Mouse (Mus musculus) kidney, embryonic 16.5 days (tissue): ENCODE results near the gene Prdm11. TPM values are rescaled to one million over a fixed set of nuclear protein-coding genes. Genes with fewer than 3 reads are reported as not detected.

Source experiments
- ATAC-seq: fragments of 200-750 bp; cut with Nextera tagmentation; 2 replicates; pipeline ENCODE4 v1.8.0; 2017; ENCODE audit warnings: moderate TSS enrichment; ENCODE audit not compliant: low FRiP score, low TSS enrichment
- H3K27ac ChIP-seq: fragments of 300-500 bp; sonication (generic); 2 replicates; pipeline ENCODE4 v1.5.1; 2014; ENCODE audit warnings: low read length
- H3K27me3 ChIP-seq: fragments of 300-500 bp; sonication (generic); 2 replicates; pipeline ENCODE4 v1.6.1; 2014; ENCODE audit warnings: low read length, control low read depth, mixed read lengths; ENCODE audit not compliant: insufficient read depth
- H3K36me3 ChIP-seq: fragments of 300-500 bp; sonication (generic); 2 replicates; pipeline ENCODE4 v1.6.1; 2014; ENCODE audit warnings: low read length, control low read depth, mixed read lengths; ENCODE audit not compliant: insufficient read depth
- H3K4me1 ChIP-seq: fragments of 300-500 bp; sonication (generic); 2 replicates; pipeline ENCODE4 v1.6.1; 2014; ENCODE audit warnings: low read length, control low read depth, mixed read lengths; ENCODE audit not compliant: insufficient read depth
- H3K4me2 ChIP-seq: fragments of 300-500 bp; sonication (generic); replicated peaks from 2 replicates; pipeline ENCODE4 v1.6.1; 2014; ENCODE audit warnings: low read depth, low read length
- H3K4me3 ChIP-seq: fragments of 300-500 bp; sonication (generic); 2 replicates; pipeline ENCODE4 v1.5.1; 2014; ENCODE audit warnings: mild to moderate bottlenecking, low read length
- H3K9ac ChIP-seq: fragments of 300-500 bp; sonication (generic); replicated peaks from 2 replicates; pipeline ENCODE4 v1.6.1; 2014; ENCODE audit warnings: low read length
- H3K9me3 ChIP-seq: fragments of 300-500 bp; sonication (generic); 2 replicates; pipeline ENCODE4 v1.6.1; 2016; ENCODE audit warnings: low read length, control low read depth
- WGBS: fragments of 180-500 bp; shearing (Covaris S2); extraction: QIAGEN DNeasy Blood & Tissue Kit; methylation state at CpG from one replicate; pipeline ENCODE4 v1.1.7; 2014; 5-methylcytosine and 5-hydroxymethylcytosine counted together
- polyA plus RNA-seq: library from polyadenylated mRNA; unstranded; fragments of >200 nt; fragmentation: Nextera tagmentation; extraction: Ambion mirVana; gene quantifications from 2 replicates; pipeline ENCODE4 v1.2.1, GENCODE M21; 2015

Gene Prdm11
- polyA plus RNA-seq, 1 experiment from 2014 or later: 5.5 TPM

DNA sequence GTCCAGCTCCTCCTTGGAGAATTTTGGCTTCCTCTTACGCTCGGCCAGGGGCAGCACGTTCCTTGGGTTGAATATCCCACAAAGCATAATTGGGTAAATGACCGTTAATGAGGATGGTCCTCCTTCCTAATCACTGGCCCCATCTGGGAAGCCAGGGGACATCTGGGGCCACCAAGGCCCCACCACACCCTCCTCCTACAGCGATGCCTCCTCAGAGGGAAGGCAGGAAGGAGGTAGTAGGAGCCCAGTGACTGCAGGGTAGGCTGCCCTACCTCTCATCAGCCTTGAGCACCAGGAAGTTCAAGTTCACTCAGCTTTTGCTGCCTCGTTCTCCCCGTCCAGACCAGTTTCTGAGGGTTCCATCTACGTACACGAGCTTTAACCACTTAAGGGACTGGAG, 56.4 kb downstream of the Prdm11 start:
- no peak for ATAC-seq
- H3K27ac ChIP-seq: no peak overlapping the region
- H3K36me3 ChIP-seq: peaks cover 45% of the 10 kb centered on the region
- WGBS: 82% methylated on average over 9 of the region's 9 CpGs
- H3K9ac ChIP-seq: no peak overlapping the region
- no peaks in the 10 kb centered on the region for H3K27me3 ChIP-seq
- H3K4me2 ChIP-seq: no peak overlapping the region
- no peaks in the 10 kb centered on the region for H3K9me3 ChIP-seq
- H3K4me3 ChIP-seq: no peak overlapping the region
- H3K4me1 ChIP-seq: peaks cover 24% of the 10 kb centered on the region

DNA sequence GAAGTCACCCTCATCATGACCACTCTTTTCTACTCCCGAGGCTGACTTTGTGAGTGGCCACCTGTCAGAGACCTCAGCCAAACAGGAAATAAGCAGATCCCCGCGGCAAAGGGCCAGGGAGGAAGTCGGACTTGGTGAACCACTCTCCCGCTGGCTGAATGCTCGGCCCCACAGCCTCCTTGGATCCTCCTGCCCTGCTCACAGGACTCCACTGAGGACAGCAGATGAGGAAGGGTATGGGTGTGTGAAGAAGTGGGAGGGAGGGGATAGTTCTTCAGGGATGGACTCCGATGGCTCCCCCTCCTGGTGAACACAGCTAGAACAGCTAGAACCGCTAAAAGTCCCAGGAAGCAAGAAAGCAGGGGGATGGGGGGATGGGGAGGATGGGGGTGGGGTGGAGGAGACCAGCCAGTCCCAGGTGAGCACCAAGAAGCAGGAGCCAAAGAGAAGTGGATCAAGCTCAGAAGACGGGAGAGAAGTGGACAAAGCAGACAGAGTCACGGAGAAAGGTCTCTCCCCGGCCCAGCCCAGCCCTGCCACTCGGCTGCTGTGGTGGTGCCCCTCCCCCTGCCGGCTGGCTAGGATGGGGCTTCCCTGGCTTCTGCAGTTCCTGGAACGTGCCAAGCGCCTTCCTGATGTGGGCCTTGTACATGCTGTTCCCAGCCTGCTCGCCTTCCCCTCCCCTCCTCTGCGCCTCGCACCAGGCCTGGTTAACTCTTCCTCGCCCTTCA, 57.9 kb downstream of the Prdm11 start:
- Histone ChIP-seq H3K9ac (peak overlapping the region; percentile 31), H3K4me1 (peaks cover 24% of the 10 kb centered on the region), H3K27ac (peak overlapping the region; percentile 82), H3K27me3 (no peaks in the 10 kb centered on the region), H3K36me3 (peaks cover 40% of the 10 kb centered on the region), H3K4me2 (peak overlapping the region; percentile 35), H3K4me3 (no peak overlapping the region; the same call in 1 of the 2 replicates), H3K9me3 (no peaks in the 10 kb centered on the region)
- ATAC-seq: peak; percentile 87
- 12% methylated on average over 19 of the region's 19 CpGs for WGBS

DNA sequence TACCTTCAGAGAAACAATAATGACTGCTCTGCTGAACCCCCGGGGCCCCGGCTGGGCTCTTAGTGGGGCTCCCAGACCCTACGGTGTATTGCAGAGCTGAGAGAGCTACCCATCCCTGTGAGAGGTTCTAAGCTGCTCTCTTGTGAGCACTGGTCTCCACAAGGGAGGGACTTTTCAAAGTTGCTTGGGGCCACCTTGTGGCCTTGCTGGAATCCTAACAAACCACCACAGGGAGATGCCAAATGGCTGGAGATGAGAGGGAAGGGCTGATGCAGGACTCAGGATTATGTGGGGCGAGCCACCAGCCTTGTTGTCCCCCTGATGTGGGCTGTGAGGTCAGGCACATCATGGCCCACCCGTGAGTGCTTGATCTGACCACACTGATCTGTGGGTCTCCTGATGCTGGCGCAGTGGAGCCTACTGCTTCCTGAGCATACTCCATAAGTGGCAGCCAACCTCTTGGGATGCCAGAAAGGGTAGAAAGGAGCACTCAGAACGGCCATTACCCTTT, 58.8 kb downstream of the Prdm11 start:
- Histone ChIP-seq H3K9me3 (no peaks in the 10 kb centered on the region), H3K4me3 (no peak overlapping the region), H3K27ac (peak overlapping the region; percentile 82), H3K27me3 (no peaks in the 10 kb centered on the region), H3K4me1 (peaks cover 24% of the 10 kb centered on the region), H3K36me3 (peaks cover 32% of the 10 kb centered on the region), H3K9ac (peak overlapping the region; percentile 31; the same call in 1 of the 2 replicates), H3K4me2 (no peak overlapping the region)
- no peak for ATAC-seq
- WGBS: 78% methylated on average over 7 of the region's 7 CpGs

DNA sequence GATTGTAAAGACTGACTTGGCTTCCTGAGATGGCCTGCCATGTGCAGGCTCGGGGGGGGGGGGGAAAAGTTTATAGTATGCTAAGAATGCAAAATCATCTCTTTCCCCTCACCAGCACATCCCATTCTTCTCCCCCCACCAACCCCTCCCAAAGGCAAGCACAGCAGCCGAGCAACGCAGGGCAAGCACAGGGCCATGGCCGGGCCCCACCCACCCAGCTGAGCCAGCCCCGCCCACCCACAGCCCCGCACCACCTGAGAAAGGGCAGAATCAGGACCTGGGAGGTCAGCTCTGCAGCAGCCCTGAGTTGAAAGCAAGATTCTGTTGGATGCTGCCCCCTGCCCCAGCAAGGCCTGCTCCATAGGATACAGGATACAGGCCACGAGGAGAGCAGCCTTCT, 60.4 kb downstream of the Prdm11 start:
- WGBS: 67% methylated on average over 7 of the region's 7 CpGs
- no peak for ATAC-seq
- Histone ChIP-seq H3K4me3 (no peak overlapping the region), H3K4me1 (peaks cover 24% of the 10 kb centered on the region), H3K36me3 (peaks cover 21% of the 10 kb centered on the region), H3K9ac (no peak overlapping the region), H3K27me3 (no peaks in the 10 kb centered on the region), H3K4me2 (no peak overlapping the region), H3K27ac (no peak overlapping the region), H3K9me3 (no peaks in the 10 kb centered on the region)

DNA sequence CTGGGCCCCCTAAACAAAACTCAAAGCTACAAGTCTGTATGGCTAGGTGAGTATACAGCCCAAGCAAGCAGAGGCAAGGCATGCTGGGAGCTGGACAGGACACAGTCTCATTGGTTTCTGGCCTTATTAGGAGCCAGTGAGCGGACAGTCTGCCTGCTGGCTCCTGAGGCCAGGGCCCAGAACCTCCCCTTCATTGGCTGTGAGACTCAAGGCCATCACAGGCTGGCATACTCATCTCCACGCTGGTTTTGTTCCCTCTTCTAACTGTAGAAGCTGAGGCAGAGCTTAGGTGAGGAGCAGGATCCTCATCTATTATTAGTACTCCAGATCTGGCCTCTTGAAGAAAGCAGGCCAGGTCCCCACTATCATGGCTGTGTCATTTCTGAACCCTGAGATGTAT, 60.8 kb downstream of the Prdm11 start:
- H3K4me3 ChIP-seq: no peak overlapping the region
- H3K36me3 ChIP-seq: peaks cover 24% of the 10 kb centered on the region
- WGBS: 87% methylated on average over 2 of the region's 2 CpGs
- H3K9me3 ChIP-seq: no peaks in the 10 kb centered on the region
- H3K4me1 ChIP-seq: peaks cover 24% of the 10 kb centered on the region
- no peak for ATAC-seq
- H3K4me2 ChIP-seq: no peak overlapping the region
- H3K9ac ChIP-seq: no peak overlapping the region
- no peak overlapping the region for H3K27ac ChIP-seq
- H3K27me3 ChIP-seq: no peaks in the 10 kb centered on the region

DNA sequence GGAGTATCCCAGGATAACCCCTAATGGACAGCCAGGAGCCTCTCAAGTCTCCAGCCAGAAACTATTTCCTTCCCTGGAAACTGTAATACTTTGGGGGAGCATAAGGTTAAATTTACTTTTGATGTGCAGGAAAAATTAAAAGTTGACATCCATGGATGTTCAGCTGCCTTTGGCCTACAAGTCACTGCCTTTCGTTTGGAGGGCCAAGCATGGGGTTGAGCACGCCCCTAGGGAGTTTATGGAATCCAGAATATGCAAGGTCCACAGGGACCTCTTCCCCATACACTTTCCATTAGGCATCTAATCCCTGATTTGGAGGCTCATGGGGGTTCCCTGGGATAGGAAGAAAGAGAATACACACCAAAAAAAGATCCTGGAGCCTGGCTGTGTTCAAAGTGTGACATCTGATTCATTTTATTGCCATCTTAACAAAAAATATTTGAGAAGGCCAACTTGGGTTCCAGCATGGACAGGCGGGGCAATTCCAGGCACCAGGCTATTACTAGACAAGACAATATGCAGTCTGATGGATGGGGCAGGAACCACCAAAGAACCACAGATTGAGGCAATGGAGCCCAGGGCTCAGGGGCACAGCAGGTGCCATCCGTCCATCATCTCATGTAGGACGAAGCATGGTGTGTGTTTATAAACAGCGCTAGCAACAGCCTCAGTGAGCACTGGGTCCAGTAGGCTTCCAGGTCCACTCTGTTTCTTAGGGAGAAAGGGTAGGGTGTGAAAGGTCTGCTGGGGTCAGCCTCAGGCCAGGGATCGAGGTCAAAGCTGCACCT, 61.5 kb downstream of the Prdm11 start:
- no peak overlapping the region for H3K27ac ChIP-seq
- no peaks in the 10 kb centered on the region for H3K27me3 ChIP-seq
- peaks cover 24% of the 10 kb centered on the region for H3K4me1 ChIP-seq
- ATAC-seq: no peak
- no peaks in the 10 kb centered on the region for H3K9me3 ChIP-seq
- H3K4me2 ChIP-seq: no peak overlapping the region
- H3K4me3 ChIP-seq: no peak overlapping the region
- H3K9ac ChIP-seq: no peak overlapping the region
- H3K36me3 ChIP-seq: peaks cover 31% of the 10 kb centered on the region
- WGBS: 82% methylated on average over 7 of the region's 7 CpGs

DNA sequence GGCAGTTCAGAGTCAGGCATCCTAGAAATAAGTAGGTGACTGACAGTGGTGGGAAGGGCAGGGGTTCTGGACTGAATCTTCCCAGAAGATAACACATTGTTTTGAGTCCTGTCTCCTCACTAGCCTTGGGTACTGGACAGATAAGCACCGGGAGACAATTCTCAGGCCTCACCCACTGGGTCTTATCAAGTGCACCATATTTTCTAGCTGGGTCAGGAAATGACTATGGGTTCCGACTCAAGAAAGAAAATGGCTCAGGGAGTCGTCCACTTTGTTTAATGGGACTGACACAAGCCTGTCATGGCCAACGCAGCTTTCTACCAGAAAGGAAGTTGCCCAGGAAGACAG, 62.7 kb downstream of the Prdm11 start:
- H3K4me2 ChIP-seq: no peak overlapping the region
- peaks cover 14% of the 10 kb centered on the region for H3K4me1 ChIP-seq
- H3K36me3 ChIP-seq: peaks cover 32% of the 10 kb centered on the region
- no peak overlapping the region for H3K9ac ChIP-seq
- H3K27ac ChIP-seq: no peak overlapping the region
- H3K27me3 ChIP-seq: no peaks in the 10 kb centered on the region
- 71% methylated on average over 4 of the region's 4 CpGs for WGBS
- no peak overlapping the region for H3K4me3 ChIP-seq
- ATAC-seq: no peak
- H3K9me3 ChIP-seq: no peaks in the 10 kb centered on the region

DNA sequence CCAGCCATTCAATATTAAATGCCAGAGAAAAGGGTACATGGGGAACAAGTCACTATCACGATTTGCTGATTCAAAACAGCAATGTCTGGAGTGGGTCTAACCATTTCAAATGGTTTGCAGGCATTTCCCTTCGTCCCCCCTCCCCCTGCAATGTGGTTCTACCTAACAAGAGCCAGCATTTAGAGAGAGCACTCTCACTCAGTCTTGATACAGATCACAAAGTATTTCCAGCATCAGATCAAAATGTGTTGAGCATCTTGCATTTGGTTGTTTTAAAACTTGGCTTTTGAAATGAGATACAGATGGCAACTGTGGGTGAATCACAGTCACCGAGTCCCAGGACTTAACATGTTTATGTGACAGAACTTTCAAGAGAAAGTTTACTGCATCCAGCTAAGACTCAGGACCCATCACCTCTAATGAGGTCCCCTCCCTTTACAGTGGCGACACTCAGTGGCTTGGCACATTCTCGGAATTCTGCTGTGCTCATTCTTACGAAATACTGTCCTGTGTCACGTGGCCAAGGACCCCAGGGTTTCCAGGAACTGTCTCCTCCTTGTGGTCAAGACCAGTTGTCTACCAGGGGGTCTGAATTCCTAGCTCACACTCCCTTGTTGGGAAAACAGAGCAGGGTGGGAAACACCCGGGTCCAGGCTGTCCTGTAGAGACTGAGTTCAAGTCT, 63.2 kb downstream of the Prdm11 start:
- Histone ChIP-seq H3K9me3 (no peaks in the 10 kb centered on the region), H3K36me3 (peaks cover 32% of the 10 kb centered on the region), H3K9ac (no peak overlapping the region), H3K4me2 (no peak overlapping the region), H3K27ac (no peak overlapping the region), H3K4me3 (no peak overlapping the region), H3K27me3 (no peaks in the 10 kb centered on the region), H3K4me1 (peaks cover 9% of the 10 kb centered on the region)
- WGBS: 67% methylated on average over 8 of the region's 8 CpGs
- no peak for ATAC-seq

DNA sequence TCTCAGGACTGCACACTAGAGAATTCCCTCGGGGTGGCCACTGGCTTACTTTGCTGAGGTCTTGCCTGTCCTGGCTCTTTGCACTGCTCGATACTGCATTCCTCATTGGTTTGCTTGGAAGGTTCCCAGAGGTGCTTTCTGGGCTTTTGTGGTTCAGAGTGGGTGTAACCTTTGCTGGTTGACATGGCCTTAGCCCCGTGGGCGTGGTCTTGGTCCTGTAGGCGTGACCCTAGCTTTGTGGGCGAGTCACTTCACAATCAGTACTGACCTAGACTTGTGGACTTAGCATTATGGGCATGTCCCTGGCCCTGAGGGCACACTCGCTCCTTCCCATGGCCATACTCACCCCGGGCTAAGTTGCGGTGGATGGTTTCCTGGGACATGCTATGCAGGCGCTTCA, 65.8 kb downstream of the Prdm11 start:
- no peak overlapping the region for H3K27ac ChIP-seq
- no peak; the same call in 1 of the 2 replicates for ATAC-seq
- no peaks in the 10 kb centered on the region for H3K27me3 ChIP-seq
- no peak overlapping the region for H3K4me2 ChIP-seq
- no peaks in the 10 kb centered on the region for H3K4me1 ChIP-seq
- no peaks in the 10 kb centered on the region for H3K9me3 ChIP-seq
- no peak overlapping the region for H3K4me3 ChIP-seq
- WGBS: 89% methylated on average over 10 of the region's 10 CpGs
- H3K9ac ChIP-seq: no peak overlapping the region
- peaks cover 42% of the 10 kb centered on the region for H3K36me3 ChIP-seq
